Mouse (Mus musculus) thymus, adult 2 months (tissue): ENCODE measurements around the gene Itga1. TPM values are rescaled to one million over a fixed set of nuclear protein-coding genes. Genes with fewer than 3 reads are reported as not detected.

Source experiments
- DNase-seq: peaks from one replicate; pipeline ENCODE4 v3.0.0; 2021
- H3K27ac ChIP-seq: fragments of 200-500 bp; 2 replicates; pipeline ENCODE4 v1.5.1; 2012; ENCODE audit warnings: low read length, control low read depth; ENCODE audit not compliant: control insufficient read depth, insufficient read depth
- H3K27me3 ChIP-seq: fragments of 200-500 bp; 2 replicates; pipeline ENCODE4 v1.6.1; 2012; ENCODE audit warnings: mild to moderate bottlenecking, low read length, moderate library complexity, mixed read lengths; ENCODE audit not compliant: control insufficient read depth, insufficient read depth
- H3K36me3 ChIP-seq: fragments of 200-500 bp; 2 replicates; pipeline ENCODE4 v1.6.1; 2012; ENCODE audit warnings: mild to moderate bottlenecking, low read length, moderate library complexity; ENCODE audit not compliant: control insufficient read depth, insufficient read depth
- H3K4me1 ChIP-seq: fragments of 200-500 bp; replicated peaks from 2 replicates; pipeline ENCODE4 v1.6.1; 2012; ENCODE audit warnings: low read length; ENCODE audit not compliant: control insufficient read depth, insufficient read depth
- H3K4me3 ChIP-seq: fragments of 200-500 bp; 2 replicates; pipeline ENCODE4 v1.5.1; 2012; ENCODE audit warnings: mild to moderate bottlenecking, low read length, control low read depth, moderate library complexity; ENCODE audit not compliant: control insufficient read depth, insufficient read depth
- CTCF ChIP-seq: fragments of 200-500 bp; IDR thresholded peaks from 2 replicates; pipeline ENCODE4 v1.5.1; 2012; ENCODE audit warnings: mild to moderate bottlenecking, control low read depth, low read length, moderate library complexity, borderline replicate concordance; ENCODE audit not compliant: control insufficient read depth, poor library complexity, insufficient read depth; ENCODE audit errors: extremely low read depth
- POLR2A ChIP-seq: fragments of 200-500 bp; IDR thresholded peaks from 2 replicates; pipeline ENCODE4 v1.6.1; 2012; ENCODE audit warnings: mild to moderate bottlenecking, low read length, control low read depth, moderate library complexity; ENCODE audit not compliant: control insufficient read depth, poor library complexity, insufficient read depth; ENCODE audit errors: extremely low read depth
- WGBS: fragments of 180-500 bp; shearing (Covaris S2); methylation state at CpG from one replicate; pipeline ENCODE4 v1.1.7; 2018; 5-methylcytosine and 5-hydroxymethylcytosine counted together
- polyA plus RNA-seq: library from polyadenylated mRNA; depleted of rRNA; stranded (reverse); fragments of >200 nt; gene quantifications from 2 replicates; pipeline ENCODE4 v1.2.3, GENCODE M21; 2012

The Itga1 gene
- polyA plus RNA-seq, 1 experiment: 2.0 TPM

- Histone ChIP-seq H3K4me1 (peaks cover 9% of the 10 kb centered on the region), H3K4me3 (no peak overlapping the region), H3K27me3 (no peaks in the 10 kb centered on the region), H3K27ac (no peak overlapping the region), H3K36me3 (no peaks in the 10 kb centered on the region)
- TF ChIP-seq CTCF (no peak), POLR2A (no peak)
- no peak for DNase-seq
- WGBS: 81% methylated on average over 7 of the region's 7 CpGs
Measured at GRCm38 (mm10) chr13:114933541-114933940, 168.2 kb downstream of the Itga1 start.

DNA sequence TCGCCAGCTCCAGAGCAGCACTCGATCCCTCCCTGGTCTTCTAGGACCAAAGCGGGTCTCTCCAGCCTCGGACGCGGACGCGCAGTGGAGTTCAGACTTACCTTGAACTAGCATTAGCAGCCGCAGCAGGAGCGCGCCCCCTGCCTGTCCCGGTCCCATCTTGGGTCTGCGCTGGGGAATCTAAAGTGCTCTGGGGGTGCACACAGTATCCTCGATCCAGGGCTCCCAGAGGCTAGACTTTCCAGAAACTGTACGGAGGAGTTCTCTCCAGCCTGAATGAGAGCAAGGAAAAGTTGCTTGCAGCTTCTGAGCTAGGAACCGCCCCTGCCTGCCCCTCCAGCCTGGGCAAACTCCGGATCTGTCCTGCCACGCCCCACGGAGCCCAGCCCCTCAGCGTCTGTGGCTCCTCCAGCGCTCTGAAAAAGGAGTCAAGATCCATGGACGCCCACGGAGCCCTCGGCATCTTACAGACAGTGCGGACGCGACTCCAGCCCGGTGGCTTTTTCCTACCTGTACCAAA is 169.9 kb downstream of the Itga1 start, which contains the start of gene Itga2:
Gene Itga2 (minus strand): TSS at position 326 of the 520 bp plus-strand sequence.
- H3K4me1 ChIP-seq: peaks cover 9% of the 10 kb centered on the region
- H3K4me3 ChIP-seq: peak within 1 kb of the TSS; percentile 25
- H3K36me3 ChIP-seq: no peaks in the 10 kb centered on the region
- no peaks in the 10 kb centered on the region for H3K27me3 ChIP-seq
- DNase-seq: peak; percentile 67
- 0 out of 2 replicates have a peak, but pooled peaks have one; percentile 54 for TF ChIP-seq CTCF
- TF ChIP-seq POLR2A: no peak
- WGBS: 2% methylated on average over 28 of the region's 28 CpGs
- no peak within 1 kb of the TSS for H3K27ac ChIP-seq

GRCm38 (mm10) chr13:114930996-114931649 is 170.6 kb downstream of the Itga1 start:
- TF ChIP-seq POLR2A: no peak
- TF ChIP-seq CTCF: no peak
- H3K4me1 ChIP-seq: peaks cover 9% of the 10 kb centered on the region
- DNase-seq: peak; percentile 2
- no peaks in the 10 kb centered on the region for H3K36me3 ChIP-seq
- H3K27me3 ChIP-seq: no peaks in the 10 kb centered on the region
- no peak overlapping the region for H3K27ac ChIP-seq
- 3% methylated on average over 10 of the region's 10 CpGs for whole genome bisulfite sequencing
- no peak overlapping the region for H3K4me3 ChIP-seq

GRCm38 (mm10) chr13:114924785-114925184 is 177.0 kb downstream of the Itga1 start:
- Histone ChIP-seq H3K27me3 (no peaks in the 10 kb centered on the region), H3K36me3 (no peaks in the 10 kb centered on the region), H3K4me3 (no peak overlapping the region), H3K4me1 (no peaks in the 10 kb centered on the region), H3K27ac (no peak overlapping the region)
- TF ChIP-seq CTCF (no peak), POLR2A (no peak)
- DNase-seq: no peak
- 50% methylated on average over 1 of the region's 1 CpGs for WGBS

GRCm38 (mm10) chr13:114923331-114923730 is 178.4 kb downstream of the Itga1 start:
- H3K4me3 ChIP-seq: no peak overlapping the region
- 95% methylated on average over 9 of the region's 9 CpGs for WGBS
- no peaks in the 10 kb centered on the region for H3K27me3 ChIP-seq
- DNase-seq: no peak
- TF ChIP-seq CTCF (no peak), POLR2A (no peak)
- no peaks in the 10 kb centered on the region for H3K4me1 ChIP-seq
- no peaks in the 10 kb centered on the region for H3K36me3 ChIP-seq
- H3K27ac ChIP-seq: no peak overlapping the region

DNA sequence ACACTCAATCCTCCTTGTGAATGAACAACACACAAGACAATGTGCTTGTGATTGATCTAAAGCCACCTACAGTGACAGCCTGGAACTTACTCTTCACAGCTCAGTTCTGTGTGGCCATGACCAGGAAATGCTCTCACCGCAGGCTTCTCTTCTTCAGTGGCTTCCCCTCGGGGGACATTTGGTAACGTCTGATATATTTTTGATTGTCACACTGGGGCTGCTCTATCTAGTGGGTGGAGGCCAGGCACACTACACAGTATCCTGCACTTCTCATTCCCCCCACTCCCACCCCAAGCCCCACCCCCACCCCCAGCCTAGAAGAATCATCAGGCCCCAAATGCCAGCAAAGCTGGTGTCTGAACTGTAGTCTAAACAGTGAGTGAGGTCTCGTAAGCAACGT is 186.0 kb downstream of the Itga1 start:
- Histone ChIP-seq H3K4me3 (no peak overlapping the region), H3K36me3 (no peaks in the 10 kb centered on the region), H3K27me3 (no peaks in the 10 kb centered on the region), H3K4me1 (no peaks in the 10 kb centered on the region), H3K27ac (no peak overlapping the region)
- 26% methylated on average over 5 of the region's 5 CpGs for WGBS
- no peak for TF ChIP-seq CTCF
- no peak for TF ChIP-seq POLR2A
- no peak for DNase-seq
